Mouse (Mus musculus): Measurements from ENCODE around the gene Slc45a2. TPM values are rescaled to one million over a fixed set of nuclear protein-coding genes. Genes with fewer than 3 reads are reported as not detected.
"Not testable (repeated sequence)": the region's sequence is repeated elsewhere in the genome, so short reads cannot be mapped to it uniquely, and the experiment has no call there.

The Slc45a2 gene
- total RNA-seq (2015; ENCODE audit: low replicate concordance) (not detected in 2 replicates), total RNA-seq (2017; ENCODE audit: low replicate concordance) (not detected in 2 replicates)

GRCm38 (mm10) chr15:11000421-11000820, at the start of gene Slc45a2:
TSS of gene Slc45a2 (plus strand) at chr15:11000721.
- no peak for ATAC-seq (replicated peaks; ENCODE audit: low FRiP score, poor library complexity, severe bottlenecking)

- ATAC-seq (replicated peaks; ENCODE audit: low FRiP score, poor library complexity, severe bottlenecking) = no peak
Observed at GRCm38 (mm10) chr15:10951951-10952759, 48.4 kb upstream of the Slc45a2 start, which contains the start of gene C1qtnf3. TSS of gene C1qtnf3 (plus strand) at chr15:10952332.

- ATAC-seq (replicated peaks; ENCODE audit: low FRiP score, poor library complexity, severe bottlenecking) = no peak
Observed at GRCm38 (mm10) chr15:10952760-10953305, 47.7 kb upstream of the Slc45a2 start.

GRCm38 (mm10) chr15:10953465-10953864, 47.1 kb upstream of the Slc45a2 start:
- ATAC-seq (replicated peaks; ENCODE audit: low FRiP score, poor library complexity, severe bottlenecking) = no peak

- no peak for ATAC-seq (replicated peaks; ENCODE audit: low FRiP score, poor library complexity, severe bottlenecking)
Observed at GRCm38 (mm10) chr15:10954381-10955016, 46.0 kb upstream of the Slc45a2 start.

- no peak for ATAC-seq (replicated peaks; ENCODE audit: low FRiP score, poor library complexity, severe bottlenecking)
Observed at GRCm38 (mm10) chr15:10955156-10955555, 45.4 kb upstream of the Slc45a2 start.

- no peak for ATAC-seq (replicated peaks; ENCODE audit: low FRiP score, poor library complexity, severe bottlenecking)
Observed at GRCm38 (mm10) chr15:10956706-10957105, 43.8 kb upstream of the Slc45a2 start.

GRCm38 (mm10) chr15:10959277-10960026, 41.1 kb upstream of the Slc45a2 start:
- ATAC-seq (replicated peaks; ENCODE audit: low FRiP score, poor library complexity, severe bottlenecking) = no peak

GRCm38 (mm10) chr15:10960267-10960666, 40.3 kb upstream of the Slc45a2 start:
- no peak for ATAC-seq (replicated peaks; ENCODE audit: low FRiP score, poor library complexity, severe bottlenecking)

- no peak for ATAC-seq (replicated peaks; ENCODE audit: low FRiP score, poor library complexity, severe bottlenecking)
Observed at GRCm38 (mm10) chr15:10962601-10963000, 37.9 kb upstream of the Slc45a2 start.

GRCm38 (mm10) chr15:10969439-10969838, 31.1 kb upstream of the Slc45a2 start:
- no peak for ATAC-seq (replicated peaks; ENCODE audit: low FRiP score, poor library complexity, severe bottlenecking)

- ATAC-seq (replicated peaks; ENCODE audit: low FRiP score, poor library complexity, severe bottlenecking) = no peak
Observed at GRCm38 (mm10) chr15:10970777-10971176, 29.7 kb upstream of the Slc45a2 start.

- no peak for ATAC-seq (replicated peaks; ENCODE audit: low FRiP score, poor library complexity, severe bottlenecking)
Observed at GRCm38 (mm10) chr15:10977151-10977550, 23.4 kb upstream of the Slc45a2 start.

GRCm38 (mm10) chr15:10980712-10981111, 19.8 kb upstream of the Slc45a2 start:
- no peak for ATAC-seq (replicated peaks; ENCODE audit: low FRiP score, poor library complexity, severe bottlenecking)

GRCm38 (mm10) chr15:10981377-10982063, 19.0 kb upstream of the Slc45a2 start, which contains the start of gene Amacr:
TSS of gene Amacr (plus strand) at chr15:10981756.
- peak; percentile 95 for ATAC-seq (replicated peaks; ENCODE audit: low FRiP score, poor library complexity, severe bottlenecking)

- no peak for ATAC-seq (replicated peaks; ENCODE audit: low FRiP score, poor library complexity, severe bottlenecking)
Observed at GRCm38 (mm10) chr15:10982064-10982435, 18.5 kb upstream of the Slc45a2 start.

- ATAC-seq (replicated peaks; ENCODE audit: low FRiP score, poor library complexity, severe bottlenecking) = no peak
Observed at GRCm38 (mm10) chr15:10985756-10986155, 14.8 kb upstream of the Slc45a2 start.

GRCm38 (mm10) chr15:10986477-10986876, 14.0 kb upstream of the Slc45a2 start:
- ATAC-seq (replicated peaks; ENCODE audit: low FRiP score, poor library complexity, severe bottlenecking) = not testable (repeated sequence)

GRCm38 (mm10) chr15:10990411-10990810, 10.1 kb upstream of the Slc45a2 start:
- ATAC-seq (replicated peaks; ENCODE audit: low FRiP score, poor library complexity, severe bottlenecking) = no peak
